Mouse (Mus musculus): Measurements from ENCODE around the gene Cpne4.

DNA sequence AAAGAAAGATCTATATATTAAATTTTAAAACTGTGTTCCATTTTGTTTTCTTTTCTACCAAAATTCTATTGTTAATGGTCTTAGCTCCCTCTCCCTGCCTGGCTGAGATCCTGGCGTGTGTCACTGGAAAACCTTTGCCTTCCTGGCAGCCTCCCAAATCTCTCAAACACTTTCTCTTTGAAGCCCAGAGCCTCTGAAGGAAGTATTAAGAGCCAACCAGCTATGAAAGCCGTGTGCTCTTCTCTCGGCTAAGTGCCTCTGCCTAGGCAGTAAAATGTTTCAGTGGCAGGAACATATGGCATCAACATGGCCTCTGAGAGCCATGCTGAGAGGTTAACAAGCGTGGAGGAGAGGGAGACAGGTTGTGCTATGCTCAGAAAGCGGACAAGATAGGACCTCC, 47.5 kb downstream of the Cpne4 start:
- no peak for TF ChIP-seq CTCF (IDR thresholded peaks at IDR 0.05; ENCODE audit: borderline replicate concordance, control insufficient read depth, extremely low read depth, insufficient read depth, low read length, poor library complexity)
- TF ChIP-seq POLR2A (IDR thresholded peaks at IDR 0.05; ENCODE audit: control insufficient read depth, extremely low read depth, insufficient read depth, low read length, poor library complexity) = no peak

Measured in thymus, adult 2 months (tissue).